Mouse (Mus musculus) liver, embryonic 11.5 days (tissue): ENCODE results near the gene Nmnat2. TPM values are rescaled to one million over a fixed set of nuclear protein-coding genes. Genes with fewer than 3 reads are reported as not detected.

Experiments
- ATAC-seq: fragments of 200-750 bp; cut with Nextera tagmentation; replicated peaks from 2 replicates; pipeline ENCODE4 v1.8.0; 2017; ENCODE audit warnings: moderate number of reproducible peaks, mild to moderate bottlenecking, moderate TSS enrichment, moderate library complexity; ENCODE audit not compliant: low FRiP score
- DNase-seq: peaks from one replicate; pipeline ENCODE4 v3.0.0-alpha.2; 2017; ENCODE audit warnings: low spot score
- H3K27ac ChIP-seq: fragments of 300-500 bp; sonication (generic); 2 replicates; pipeline ENCODE4 v1.5.1; 2014; ENCODE audit warnings: mild to moderate bottlenecking, low read depth, low read length, control low read depth
- H3K27me3 ChIP-seq: fragments of 300-500 bp; sonication (generic); replicated peaks from 2 replicates; pipeline ENCODE4 v1.6.1; 2014; ENCODE audit warnings: low read length, mixed read lengths; ENCODE audit not compliant: control insufficient read depth, insufficient read depth
- H3K36me3 ChIP-seq: fragments of 300-500 bp; sonication (generic); 2 replicates; pipeline ENCODE4 v1.6.1; 2014; ENCODE audit warnings: mild to moderate bottlenecking, low read length, moderate library complexity, mixed read lengths; ENCODE audit not compliant: control insufficient read depth, insufficient read depth
- H3K4me1 ChIP-seq: fragments of 300-500 bp; sonication (generic); replicated peaks from 2 replicates; pipeline ENCODE4 v1.6.1; 2014; ENCODE audit warnings: low read length, mixed read lengths; ENCODE audit not compliant: control insufficient read depth, insufficient read depth
- H3K4me2 ChIP-seq: fragments of 300-500 bp; sonication (generic); 2 replicates; pipeline ENCODE4 v1.6.1; 2014; ENCODE audit warnings: mild to moderate bottlenecking, control low read depth, moderate library complexity
- H3K4me3 ChIP-seq: fragments of 300-500 bp; sonication (generic); 2 replicates; pipeline ENCODE4 v1.5.1; 2014; ENCODE audit warnings: low read depth, low read length, control low read depth
- H3K9ac ChIP-seq: fragments of 300-500 bp; sonication (generic); 2 replicates; pipeline ENCODE4 v1.6.1; 2014; ENCODE audit warnings: low read depth, low read length, control low read depth
- H3K9me3 ChIP-seq: fragments of 300-500 bp; sonication (generic); 2 replicates; pipeline ENCODE4 v1.6.1; 2016; ENCODE audit warnings: low read length, inconsistent platforms, mixed read lengths; ENCODE audit not compliant: control insufficient read depth
- WGBS: fragments of 180-500 bp; shearing (Covaris S2); extraction: QIAGEN DNeasy Blood & Tissue Kit; methylation state at CpG from one replicate; pipeline ENCODE4 v1.1.7; 2014; 5-methylcytosine and 5-hydroxymethylcytosine counted together
- polyA plus RNA-seq: library from polyadenylated mRNA; unstranded; fragments of >200 nt; fragmentation: Nextera tagmentation; extraction: Ambion mirVana; gene quantifications from 2 replicates; pipeline ENCODE4 v1.2.1, GENCODE M21; 2014

The Nmnat2 gene
- polyA plus RNA-seq, 1 experiment from 2014 or later: 0.10 TPM

DNA sequence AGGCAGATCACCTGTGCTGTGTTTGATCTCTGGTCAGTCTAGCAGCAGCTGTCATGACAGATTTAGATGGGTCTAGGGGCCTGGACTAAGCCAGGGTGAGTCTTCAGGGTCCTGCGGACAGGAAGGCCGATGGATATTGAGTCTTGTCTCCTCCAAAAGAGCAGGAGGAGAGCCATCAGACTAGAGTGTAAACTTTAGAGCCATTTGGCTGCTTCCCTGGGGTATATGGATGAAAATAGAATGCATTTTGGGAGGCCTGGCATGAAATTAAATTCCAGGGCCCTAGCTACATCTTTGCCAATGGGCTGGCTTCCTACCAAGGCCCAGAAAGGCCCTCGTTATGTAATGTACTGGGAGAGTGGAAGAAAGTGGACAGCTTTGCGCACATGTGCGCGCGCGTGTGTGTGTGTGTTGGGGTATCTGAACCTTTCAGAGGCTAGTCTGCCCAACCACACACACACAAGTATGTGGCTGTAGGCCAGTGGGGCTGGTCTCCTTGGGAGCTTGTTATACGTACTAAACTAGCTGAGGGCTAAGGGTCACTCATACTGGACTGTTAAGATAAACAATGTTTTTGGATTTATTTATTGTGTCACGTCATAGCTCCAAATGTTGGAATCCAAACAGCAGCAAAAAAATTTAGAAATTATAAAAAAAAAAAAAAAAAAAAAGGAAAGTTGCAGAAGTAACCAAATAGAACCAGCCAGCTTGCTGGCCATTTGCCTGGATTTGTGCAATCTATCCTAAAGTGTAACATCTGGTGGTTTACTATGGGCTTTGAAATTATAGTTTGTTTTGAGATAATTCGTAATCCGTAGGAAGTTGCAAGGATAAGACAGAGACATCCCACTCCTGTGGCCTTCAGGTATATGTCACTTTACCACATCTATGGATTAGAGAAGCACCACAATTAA is 110.9 kb downstream of the Nmnat2 start:
- Histone ChIP-seq H3K4me1 (no peaks in the 10 kb centered on the region), H3K9ac (no peak overlapping the region), H3K36me3 (no peaks in the 10 kb centered on the region), H3K4me3 (no peak overlapping the region), H3K27ac (no peak overlapping the region), H3K9me3 (no peaks in the 10 kb centered on the region), H3K27me3 (no peaks in the 10 kb centered on the region; the same call in 1 of the 2 replicates), H3K4me2 (no peak overlapping the region)
- 89% methylated on average over 12 of the region's 12 CpGs for WGBS
- DNase-seq: no peak
- ATAC-seq: no peak

GRCm38 (mm10) chr1:153066387-153066781 is 111.6 kb downstream of the Nmnat2 start:
- H3K4me3 ChIP-seq: no peak overlapping the region
- 75% methylated on average over 4 of the region's 4 CpGs for WGBS
- no peaks in the 10 kb centered on the region for H3K9me3 ChIP-seq
- no peaks in the 10 kb centered on the region for H3K4me1 ChIP-seq
- H3K9ac ChIP-seq: no peak overlapping the region
- no peak overlapping the region for H3K4me2 ChIP-seq
- DNase-seq: no peak
- H3K36me3 ChIP-seq: no peaks in the 10 kb centered on the region
- peaks cover 4% of the 10 kb centered on the region for H3K27me3 ChIP-seq
- no peak for ATAC-seq
- H3K27ac ChIP-seq: no peak overlapping the region

DNA sequence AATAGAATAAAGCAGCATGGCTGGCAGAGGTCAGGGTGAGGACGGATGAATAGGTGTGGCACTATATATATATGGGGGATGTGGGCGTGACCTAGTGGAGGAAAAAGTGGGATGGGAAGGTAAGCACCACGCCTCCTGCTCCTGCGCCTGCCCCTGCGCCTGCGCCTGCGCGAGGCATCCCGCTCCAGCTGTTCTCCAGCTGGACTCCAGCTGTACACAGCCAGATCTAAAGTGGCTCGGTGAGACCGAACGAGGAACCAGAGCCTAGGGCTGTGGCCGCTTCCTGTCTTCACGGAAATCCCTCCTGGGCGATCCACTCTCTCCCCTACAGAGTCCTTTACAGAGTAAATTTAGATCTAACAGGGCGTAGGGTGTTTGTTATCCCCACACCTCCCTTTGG is 116.8 kb downstream of the Nmnat2 start:
- Histone ChIP-seq H3K4me1 (no peaks in the 10 kb centered on the region), H3K4me3 (no peak overlapping the region), H3K27ac (no peak overlapping the region), H3K4me2 (peak overlapping the region; percentile 17; the same call in 1 of the 2 replicates), H3K9me3 (no peaks in the 10 kb centered on the region), H3K27me3 (peaks cover 40% of the 10 kb centered on the region), H3K36me3 (no peaks in the 10 kb centered on the region), H3K9ac (no peak overlapping the region)
- DNase-seq: no peak
- 32% methylated on average over 16 of the region's 16 CpGs for WGBS
- ATAC-seq: no peak

- Histone ChIP-seq H3K4me3 (no peak overlapping the region), H3K4me2 (peak overlapping the region; percentile 17; the same call in 1 of the 2 replicates), H3K36me3 (no peaks in the 10 kb centered on the region), H3K9ac (no peak overlapping the region), H3K27me3 (peaks cover 42% of the 10 kb centered on the region), H3K9me3 (no peaks in the 10 kb centered on the region), H3K4me1 (no peaks in the 10 kb centered on the region), H3K27ac (no peak overlapping the region)
- WGBS: 27% methylated on average over 12 of the region's 12 CpGs
- DNase-seq (no peak), ATAC-seq (no peak)
Observed at GRCm38 (mm10) chr1:153071995-153072394, 117.2 kb downstream of the Nmnat2 start.

- no peaks in the 10 kb centered on the region for H3K36me3 ChIP-seq
- H3K4me2 ChIP-seq: no peak overlapping the region
- DNase-seq (no peak), ATAC-seq (no peak)
- no peaks in the 10 kb centered on the region for H3K9me3 ChIP-seq
- H3K4me1 ChIP-seq: no peaks in the 10 kb centered on the region
- no peak overlapping the region for H3K27ac ChIP-seq
- H3K27me3 ChIP-seq: peaks cover 42% of the 10 kb centered on the region
- no peak overlapping the region for H3K4me3 ChIP-seq
- no peak overlapping the region for H3K9ac ChIP-seq
- WGBS: 45% methylated on average over 10 of the region's 10 CpGs
Observed at GRCm38 (mm10) chr1:153072711-153073110, 117.9 kb downstream of the Nmnat2 start.

DNA sequence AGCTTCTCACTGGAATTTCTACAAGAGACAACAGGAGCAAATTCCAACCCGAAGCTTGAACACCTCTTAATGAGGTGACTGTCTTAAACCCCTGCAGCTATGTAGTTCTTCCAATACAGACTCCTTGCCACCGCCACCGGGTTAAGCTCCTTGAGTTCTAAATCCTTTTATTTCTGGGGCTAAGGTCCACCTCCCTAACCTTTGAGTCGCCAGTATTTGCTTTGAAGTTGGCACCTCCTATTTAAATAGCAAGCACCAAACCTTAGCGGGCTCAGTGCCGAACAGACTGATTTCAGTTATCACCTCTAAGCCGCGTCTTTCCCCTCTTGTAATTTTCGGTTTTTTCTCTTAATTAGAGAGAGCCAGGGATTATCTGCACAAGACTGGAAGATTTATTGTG is 118.6 kb downstream of the Nmnat2 start:
- Histone ChIP-seq H3K4me3 (no peak overlapping the region), H3K4me1 (no peaks in the 10 kb centered on the region), H3K9me3 (no peaks in the 10 kb centered on the region), H3K36me3 (no peaks in the 10 kb centered on the region), H3K9ac (no peak overlapping the region), H3K27me3 (peaks cover 42% of the 10 kb centered on the region), H3K27ac (no peak overlapping the region), H3K4me2 (no peak overlapping the region)
- DNase-seq (no peak), ATAC-seq (no peak)
- WGBS: 12% methylated on average over 9 of the region's 9 CpGs

GRCm38 (mm10) chr1:153075087-153075736 is 120.4 kb downstream of the Nmnat2 start:
- Histone ChIP-seq H3K27me3 (peaks cover 42% of the 10 kb centered on the region), H3K4me2 (no peak overlapping the region), H3K4me3 (no peak overlapping the region), H3K27ac (no peak overlapping the region), H3K9me3 (no peaks in the 10 kb centered on the region), H3K36me3 (no peaks in the 10 kb centered on the region), H3K9ac (no peak overlapping the region), H3K4me1 (no peaks in the 10 kb centered on the region)
- no peak for ATAC-seq
- no peak for DNase-seq
- 77% methylated on average over 3 of the region's 3 CpGs for WGBS

GRCm38 (mm10) chr1:153075955-153076354 is 121.2 kb downstream of the Nmnat2 start:
- H3K27me3 ChIP-seq: peaks cover 41% of the 10 kb centered on the region
- ATAC-seq: no peak; the same call in 1 of the 2 replicates

More at GRCm38 (mm10) chr1:153075955-153076354, 121.2 kb downstream of the Nmnat2 start:
- H3K27ac ChIP-seq: no peak overlapping the region
- H3K4me3 ChIP-seq: no peak overlapping the region
- no peak for DNase-seq
- no peak overlapping the region for H3K4me2 ChIP-seq
- no peak overlapping the region for H3K9ac ChIP-seq
- WGBS: 52% methylated on average over 6 of the region's 6 CpGs
- no peaks in the 10 kb centered on the region for H3K4me1 ChIP-seq
- H3K9me3 ChIP-seq: no peaks in the 10 kb centered on the region
- H3K36me3 ChIP-seq: no peaks in the 10 kb centered on the region
